Mouse (Mus musculus) lung, embryonic 16.5 days (tissue): ENCODE results near the gene Cilp. TPM values are rescaled to one million over a fixed set of nuclear protein-coding genes. Genes with fewer than 3 reads are reported as not detected.
"Not testable (repeated sequence)": the region's sequence is repeated elsewhere in the genome, so short reads cannot be mapped to it uniquely, and the experiment has no call there.

ENCODE experiments used
- ATAC-seq: fragments of 200-750 bp; cut with Nextera tagmentation; 2 replicates; pipeline ENCODE4 v1.8.0; 2017; ENCODE audit warnings: low read depth, mild to moderate bottlenecking, moderate library complexity
- H3K27ac ChIP-seq: fragments of 300-500 bp; sonication (generic); 2 replicates; pipeline ENCODE4 v1.5.1; 2014; ENCODE audit warnings: mild to moderate bottlenecking, control low read depth, low read length
- H3K27me3 ChIP-seq: fragments of 300-500 bp; sonication (generic); 2 replicates; pipeline ENCODE4 v1.6.1; 2014; ENCODE audit warnings: low read depth, low read length, mixed read lengths; ENCODE audit not compliant: control insufficient read depth, insufficient read depth
- H3K36me3 ChIP-seq: fragments of 300-500 bp; sonication (generic); 2 replicates; pipeline ENCODE4 v1.6.1; 2014; ENCODE audit warnings: low read length; ENCODE audit not compliant: control insufficient read depth, insufficient read depth
- H3K4me1 ChIP-seq: fragments of 300-500 bp; sonication (generic); replicated peaks from 2 replicates; pipeline ENCODE4 v1.6.1; 2014; ENCODE audit warnings: low read length, mixed read lengths; ENCODE audit not compliant: control insufficient read depth, insufficient read depth
- H3K4me2 ChIP-seq: fragments of 300-500 bp; sonication (generic); 2 replicates; pipeline ENCODE4 v1.6.1; 2014; ENCODE audit warnings: low read depth, low read length, control low read depth
- H3K4me3 ChIP-seq: fragments of 300-500 bp; sonication (generic); 2 replicates; pipeline ENCODE4 v1.5.1; 2014; ENCODE audit warnings: mild to moderate bottlenecking, low read length, control low read depth
- H3K9ac ChIP-seq: fragments of 300-500 bp; sonication (generic); 2 replicates; pipeline ENCODE4 v1.6.1; 2014; ENCODE audit warnings: low read length, control low read depth
- H3K9me3 ChIP-seq: fragments of 300-500 bp; sonication (generic); 2 replicates; pipeline ENCODE4 v1.6.1; 2016; ENCODE audit warnings: low read length; ENCODE audit not compliant: control insufficient read depth
- WGBS: fragments of 180-500 bp; shearing (Covaris S2); extraction: QIAGEN DNeasy Blood & Tissue Kit; methylation state at CpG from one replicate; pipeline ENCODE4 v1.1.7; 2014; 5-methylcytosine and 5-hydroxymethylcytosine counted together
- polyA plus RNA-seq: library from polyadenylated mRNA; unstranded; fragments of >200 nt; fragmentation: Nextera tagmentation; extraction: Ambion mirVana; gene quantifications from 2 replicates; pipeline ENCODE4 v1.2.1, GENCODE M21; 2015

Cilp gene
- polyA plus RNA-seq, 1 experiment from 2014 or later, result 0.19 TPM

GRCm38 (mm10) chr9:65259366-65259765, 5.6 kb upstream of the Cilp start:
- H3K9ac ChIP-seq, result no peak overlapping the region
- no peak for ATAC-seq
- H3K27me3 ChIP-seq, result no peaks in the 10 kb centered on the region
- no peaks in the 10 kb centered on the region for H3K36me3 ChIP-seq
- H3K27ac ChIP-seq, result no peak overlapping the region
- no peaks in the 10 kb centered on the region for H3K4me1 ChIP-seq
- 67% methylated on average over 7 of the region's 7 CpGs for WGBS
- no peaks in the 10 kb centered on the region for H3K9me3 ChIP-seq
- H3K4me3 ChIP-seq, result no peak overlapping the region
- no peak overlapping the region for H3K4me2 ChIP-seq

GRCm38 (mm10) chr9:65261591-65262230, 3.3 kb upstream of the Cilp start:
- no peaks in the 10 kb centered on the region for H3K4me1 ChIP-seq
- H3K27ac ChIP-seq, result no peak overlapping the region
- 76% methylated on average over 2 of the region's 2 CpGs for WGBS
- H3K4me2 ChIP-seq, result no peak overlapping the region
- ATAC-seq, result no peak
- H3K9ac ChIP-seq, result no peak overlapping the region
- no peaks in the 10 kb centered on the region for H3K27me3 ChIP-seq
- no peaks in the 10 kb centered on the region for H3K36me3 ChIP-seq
- H3K4me3 ChIP-seq, result no peak overlapping the region
- H3K9me3 ChIP-seq, result no peaks in the 10 kb centered on the region

GRCm38 (mm10) chr9:65262641-65263120, 2.3 kb upstream of the Cilp start:
- no peak overlapping the region for H3K27ac ChIP-seq
- H3K4me1 ChIP-seq, result no peaks in the 10 kb centered on the region
- H3K36me3 ChIP-seq, result no peaks in the 10 kb centered on the region
- H3K9me3 ChIP-seq, result no peaks in the 10 kb centered on the region
- H3K4me3 ChIP-seq, result no peak overlapping the region
- no peak overlapping the region for H3K9ac ChIP-seq
- H3K27me3 ChIP-seq, result no peaks in the 10 kb centered on the region
- no peak for ATAC-seq
- 87% methylated on average over 3 of the region's 3 CpGs for WGBS
- no peak overlapping the region for H3K4me2 ChIP-seq

- no peak overlapping the region for H3K9ac ChIP-seq
- no peaks in the 10 kb centered on the region for H3K36me3 ChIP-seq
- 44% methylated on average over 7 of the region's 7 CpGs for WGBS
- H3K4me1 ChIP-seq, result peaks cover 2% of the 10 kb centered on the region; the same call in 1 of the 2 replicates
- no peaks in the 10 kb centered on the region for H3K27me3 ChIP-seq
- H3K4me3 ChIP-seq, result no peak overlapping the region
- no peaks in the 10 kb centered on the region for H3K9me3 ChIP-seq
- no peak for ATAC-seq
- H3K4me2 ChIP-seq, result no peak overlapping the region
- H3K27ac ChIP-seq, result no peak overlapping the region
Observed at GRCm38 (mm10) chr9:65267742-65268515, 2.9 kb downstream of the Cilp start.

- Histone ChIP-seq H3K4me3 (no peak overlapping the region), H3K36me3 (no peaks in the 10 kb centered on the region), H3K27ac (no peak overlapping the region), H3K9me3 (no peaks in the 10 kb centered on the region), H3K4me1 (peaks cover under 1% of the 10 kb centered on the region; the same call in 1 of the 2 replicates), H3K4me2 (no peak overlapping the region), H3K9ac (no peak overlapping the region), H3K27me3 (no peaks in the 10 kb centered on the region)
- ATAC-seq, result no peak
- 83% methylated on average over 13 of the region's 13 CpGs for WGBS
Observed at GRCm38 (mm10) chr9:65273048-65273809, 8.2 kb downstream of the Cilp start.

- Histone ChIP-seq H3K27ac (no peak overlapping the region), H3K9me3 (no peaks in the 10 kb centered on the region), H3K27me3 (no peaks in the 10 kb centered on the region), H3K36me3 (no peaks in the 10 kb centered on the region), H3K4me1 (no peaks in the 10 kb centered on the region), H3K9ac (no peak overlapping the region), H3K4me3 (no peak overlapping the region), H3K4me2 (no peak overlapping the region)
- ATAC-seq, result no peak
- WGBS, result 80% methylated on average over 4 of the region's 4 CpGs
Observed at GRCm38 (mm10) chr9:65273873-65274272, 8.9 kb downstream of the Cilp start.

- not testable (repeated sequence) for H3K9me3 ChIP-seq, ATAC-seq, H3K27me3 ChIP-seq, H3K4me3 ChIP-seq, H3K36me3 ChIP-seq, H3K27ac ChIP-seq, H3K4me1 ChIP-seq, H3K9ac ChIP-seq, H3K4me2 ChIP-seq
- 69% methylated on average over 3 of the region's 3 CpGs for WGBS
Observed at GRCm38 (mm10) chr9:65274851-65275250, 9.9 kb downstream of the Cilp start.

GRCm38 (mm10) chr9:65275810-65276530, 11.0 kb downstream of the Cilp start:
- no peak overlapping the region for H3K27ac ChIP-seq
- no peaks in the 10 kb centered on the region for H3K27me3 ChIP-seq
- H3K4me2 ChIP-seq, result no peak overlapping the region
- 77% methylated on average over 4 of the region's 4 CpGs for WGBS
- no peaks in the 10 kb centered on the region for H3K36me3 ChIP-seq
- no peak for ATAC-seq
- H3K4me3 ChIP-seq, result no peak overlapping the region
- H3K9me3 ChIP-seq, result no peaks in the 10 kb centered on the region
- H3K4me1 ChIP-seq, result no peaks in the 10 kb centered on the region
- no peak overlapping the region for H3K9ac ChIP-seq
